Mouse (Mus musculus) cerebral cortex, adult 2 months (tissue): ENCODE measurements around the gene Kazald1.

Experiments
- WGBS: fragments of 180-500 bp; shearing (Covaris S2); methylation state at CpG from one replicate; pipeline ENCODE4 v1.1.7; 2018; 5-methylcytosine and 5-hydroxymethylcytosine counted together

Gene Kazald1

GRCm38 (mm10) chr19:45048644-45049365 lies 26.2 kb upstream of the Kazald1 start:
- WGBS, result 51% methylated on average over 12 of the region's 12 CpGs

GRCm38 (mm10) chr19:45049523-45049922 lies 25.5 kb upstream of the Kazald1 start:
- WGBS, result 51% methylated on average over 9 of the region's 9 CpGs

- 78% methylated on average over 8 of the region's 8 CpGs for WGBS
These were observed 21.6 kb upstream of the Kazald1 start for GRCm38 (mm10) chr19:45053451-45053850.

GRCm38 (mm10) chr19:45054892-45055690 lies 19.9 kb upstream of the Kazald1 start:
- WGBS, result 54% methylated on average over 6 of the region's 6 CpGs

- 38% methylated on average over 4 of the region's 4 CpGs for WGBS
These were observed 18.7 kb upstream of the Kazald1 start for GRCm38 (mm10) chr19:45056364-45056763.

GRCm38 (mm10) chr19:45056908-45057698 lies 17.9 kb upstream of the Kazald1 start:
- 64% methylated on average over 7 of the region's 7 CpGs for WGBS

- WGBS, result 16% methylated on average over 7 of the region's 7 CpGs
These were observed 17.3 kb upstream of the Kazald1 start for GRCm38 (mm10) chr19:45057724-45058112.

GRCm38 (mm10) chr19:45058113-45058839 lies 16.8 kb upstream of the Kazald1 start:
- under 1% methylated on average over 34 of the region's 34 CpGs for WGBS

GRCm38 (mm10) chr19:45058841-45059240 lies 16.2 kb upstream of the Kazald1 start:
- WGBS, result under 1% methylated on average over 14 of the region's 14 CpGs

GRCm38 (mm10) chr19:45063565-45064292 lies 11.3 kb upstream of the Kazald1 start:
- WGBS, result 44% methylated on average over 20 of the region's 20 CpGs

GRCm38 (mm10) chr19:45065226-45065625 lies 9.8 kb upstream of the Kazald1 start:
- WGBS, result 9% methylated on average over 21 of the region's 21 CpGs

GRCm38 (mm10) chr19:45067170-45067569 lies 7.9 kb upstream of the Kazald1 start:
- 46% methylated on average over 17 of the region's 17 CpGs for WGBS

GRCm38 (mm10) chr19:45067758-45068510 lies 7.1 kb upstream of the Kazald1 start:
- 83% methylated on average over 7 of the region's 7 CpGs for WGBS

GRCm38 (mm10) chr19:45073871-45074542 lies 1.0 kb upstream of the Kazald1 start:
- 6% methylated on average over 20 of the region's 20 CpGs for WGBS

- WGBS, result 3% methylated on average over 32 of the region's 32 CpGs
These were observed 438 bp downstream of the Kazald1 start for GRCm38 (mm10) chr19:45075323-45076035.

- 24% methylated on average over 17 of the region's 17 CpGs for WGBS
These were observed 1.1 kb downstream of the Kazald1 start for GRCm38 (mm10) chr19:45076036-45076575.

GRCm38 (mm10) chr19:45076586-45077510 lies 1.8 kb downstream of the Kazald1 start:
- WGBS, result 2% methylated on average over 62 of the region's 62 CpGs
